32 mouse cellular contexts compared by ENCODE assay signal in the genomic region with DNA sequence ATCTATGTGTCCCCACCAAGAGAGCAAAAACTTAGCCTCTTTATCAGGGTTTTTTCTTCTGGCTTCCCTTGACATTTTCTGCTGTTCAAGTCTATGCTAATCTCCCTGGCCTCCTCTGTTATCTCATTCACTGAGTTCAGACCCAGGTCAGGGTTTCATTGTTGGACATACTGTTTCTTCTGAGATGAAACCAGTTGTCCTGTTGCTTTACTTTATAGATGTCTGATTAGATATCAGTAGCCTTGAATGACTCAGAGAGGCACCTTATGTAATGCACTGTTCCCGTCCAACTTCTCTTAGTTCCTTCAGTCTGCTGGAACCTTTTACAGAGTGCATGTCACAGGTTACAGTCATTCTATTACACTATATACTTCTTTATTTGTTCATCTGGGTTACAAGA.
DNase-seq lines count a peak whose midpoint lies in the region; ATAC-seq lines count a peak whose summit lies in the region.
"Had no signal": no experiment of that assay in that cellular context is flagged by ENCODE, and none has a peak within 500 bp of the region (broad histone marks: within the 10 kb centered on the region; RNA-seq: fewer than 3 reads in every experiment).

No protein-coding gene starts in this region.

- H3K4me1 ChIP-seq in kidney, embryonic 15.5 days: no peaks in the 10 kb centered on the region
- H3K4me1 ChIP-seq: embryonic facial prominence, embryonic 13.5 days; forebrain, embryonic 10.5 days; hindbrain, embryonic 13.5 days; limb, embryonic 13.5 days; liver, embryonic 13.5 days had no signal

- no peak overlapping the region for H3K4me3 ChIP-seq in kidney, embryonic 15.5 days (replicated peaks)
- H3K4me3 ChIP-seq: embryonic facial prominence, embryonic 13.5 days; forebrain, embryonic 10.5 days; gastrocnemius, adult 2 months; hindbrain, embryonic 13.5 days; layer of hippocampus, adult 2 months; limb, embryonic 13.5 days; liver, embryonic 13.5 days had no signal

- peak; percentile 57 for ATAC-seq in megakaryocyte, adult 5-6 weeks (ENCODE audit: poor library complexity, severe bottlenecking)
- ATAC-seq in kidney, embryonic 15.5 days (replicated peaks; ENCODE audit: low FRiP score): no peak
- ATAC-seq: activated CD4-positive, CD25-positive, alpha-beta regulatory T cell, adult 4 months; forebrain, embryonic 16.5 days; lung, postnatal 0 days; midbrain, embryonic 16.5 days had no signal

- no peak overlapping the region for H3K27ac ChIP-seq in kidney, embryonic 15.5 days
- H3K27ac ChIP-seq: embryonic facial prominence, embryonic 13.5 days; forebrain, embryonic 10.5 days; gastrocnemius, adult 2 months; hindbrain, embryonic 13.5 days; layer of hippocampus, adult 2 months; limb, embryonic 13.5 days; liver, embryonic 13.5 days; macrophage had no signal

- WGBS in kidney, embryonic 15.5 days: 83% methylated on average over 1 of the region's 1 CpGs

- H3K27me3 ChIP-seq in kidney, embryonic 15.5 days: no peaks in the 10 kb centered on the region
- H3K27me3 ChIP-seq: embryonic facial prominence, embryonic 13.5 days; hindbrain, embryonic 13.5 days; limb, embryonic 13.5 days; liver, embryonic 13.5 days had no signal

- peak; percentile 4 for DNase-seq in testis, postnatal 14 days (ENCODE audit: low spot score)
- no peak for DNase-seq in testis, postnatal 10 days (ENCODE audit: low spot score)
- DNase-seq in adrenal gland, postnatal 14 days: peak; percentile 34
- no peak for DNase-seq in left cerebral cortex, adult 18-20 months (ENCODE audit: low spot score in 2 of 2)
- no peak for DNase-seq in embryo, embryonic 10.5 days (ENCODE audit: low spot score)
- DNase-seq: cerebellum, adult 11-12 months; cerebellum, adult 9-11 months; gastrocnemius, adult 2 months; gastrocnemius, postnatal 36 days; heart, adult 18-20 months; heart, postnatal 36 days; kidney, adult 18-20 months; kidney, postnatal 36 days; liver, embryonic 13.5 days; lung, adult 18-20 months; right cerebral cortex, adult 18-20 months; right cerebral cortex, postnatal 4 days; thymus, adult 18-20 months; thymus, postnatal 25 days had no signal

- H3K9me3 ChIP-seq in kidney, embryonic 15.5 days (replicated peaks): no peaks in the 10 kb centered on the region
- H3K9me3 ChIP-seq: embryonic facial prominence, embryonic 13.5 days; hindbrain, embryonic 13.5 days; limb, embryonic 13.5 days; liver, embryonic 13.5 days had no signal

- no peaks in the 10 kb centered on the region for H3K36me3 ChIP-seq in kidney, embryonic 15.5 days
- H3K36me3 ChIP-seq: embryonic facial prominence, embryonic 13.5 days; forebrain, embryonic 10.5 days; hindbrain, embryonic 13.5 days; limb, embryonic 13.5 days; liver, embryonic 13.5 days had no signal

- H3K9ac ChIP-seq in kidney, embryonic 15.5 days: no peak overlapping the region
- H3K9ac ChIP-seq: embryonic facial prominence, embryonic 13.5 days; hindbrain, embryonic 13.5 days; limb, embryonic 13.5 days; liver, embryonic 13.5 days had no signal

- no peak overlapping the region for H3K4me2 ChIP-seq in kidney, embryonic 15.5 days
- H3K4me2 ChIP-seq: embryonic facial prominence, embryonic 13.5 days; heart, embryonic 11.5 days; hindbrain, embryonic 13.5 days; limb, embryonic 13.5 days; liver, embryonic 13.5 days had no signal

Comparison
In these comparisons a context has a peak if more than half of its experiments do, and no peak if none do; other contexts are left out.
1. DNase-seq: peak in testis, postnatal 14 days (single experiment) and adrenal gland, postnatal 14 days (single experiment); none in testis, postnatal 10 days (single experiment), left cerebral cortex, adult 18-20 months (0 of 2) and embryo, embryonic 10.5 days (single experiment).